Mouse (Mus musculus) cerebellum, adult 2 months (tissue): Measurements from ENCODE around the gene Dock4.

Experiments used
- CTCF ChIP-seq: fragments of 200-500 bp; IDR thresholded peaks from 2 replicates; pipeline ENCODE4 v1.5.1; 2011; ENCODE audit warnings: low read depth, mild to moderate bottlenecking, control low read depth, low read length, moderate library complexity, borderline replicate concordance; ENCODE audit not compliant: insufficient read depth
- POLR2A ChIP-seq: fragments of 200-500 bp; IDR thresholded peaks from 2 replicates; pipeline ENCODE4 v1.6.1; 2011; ENCODE audit warnings: low read length, control low read depth, borderline replicate concordance; ENCODE audit not compliant: insufficient read depth

GRCm38 (mm10) chr12:40691444-40691843 is 245.7 kb downstream of the Dock4 start:
- no peak for TF ChIP-seq CTCF
- TF ChIP-seq POLR2A, result no peak
